Mouse (Mus musculus) MEL (cell line): ENCODE measurements at regions not wholly inside any gene's neighbourhood (a gene's known extent, or its start where the extent isn't known, plus 50 kb on each side); places are given as distances from the start of the nearest gene placed in this dataset.

Experiments
- DNase-seq: peaks from one replicate; pipeline ENCODE4 v3.0.0; 2011; ENCODE audit warnings: low read depth, low spot score
- H3K27ac ChIP-seq: 2 replicates; pipeline ENCODE4 v1.5.1; 2012; ENCODE audit warnings: low read depth, mild to moderate bottlenecking, control low read depth, low read length, moderate library complexity; ENCODE audit not compliant: control insufficient read depth
- H3K27me3 ChIP-seq, 2 experiments: fragments of 150-350 bp in 1 of 2; sonication (generic) in 1 of 2; 2 replicates each; pipeline ENCODE4 v1.6.1; 2012; ENCODE audit warnings: low read length in 2 of 2, mild to moderate bottlenecking in 2 of 2, improper control_type of control experiment in 1 of 2, moderate library complexity in 1 of 2; ENCODE audit not compliant: insufficient read depth in 2 of 2, control insufficient read depth in 1 of 2
- H3K36me3 ChIP-seq, 2 experiments: 2 replicates each; pipeline ENCODE4 v1.6.1; 2012 to 2014; ENCODE audit warnings: low read length in 2 of 2, improper control_type of control experiment in 1 of 2, inconsistent platforms in 1 of 2, mild to moderate bottlenecking in 1 of 2; ENCODE audit not compliant: insufficient read depth in 2 of 2, control insufficient read depth in 1 of 2
- H3K4me1 ChIP-seq, 2 experiments: fragments of 150-350 bp in 1 of 2; sonication (generic) in 1 of 2; 2 replicates each; pipeline ENCODE4 v1.6.1; 2012; ENCODE audit warnings: low read length in 2 of 2, improper control_type of control experiment in 1 of 2, mild to moderate bottlenecking in 1 of 2; ENCODE audit not compliant: insufficient read depth in 2 of 2, control insufficient read depth in 1 of 2
- H3K4me3 ChIP-seq, 2 experiments: fragments of 150-350 bp in 1 of 2; sonication (generic) in 1 of 2; 2 replicates each; pipeline ENCODE4 v1.5.1; 2012; ENCODE audit warnings: low read depth in 2 of 2, low read length in 2 of 2, mild to moderate bottlenecking in 2 of 2, moderate library complexity in 2 of 2, control low read depth in 1 of 2, improper control_type of control experiment in 1 of 2; ENCODE audit not compliant: control insufficient read depth in 1 of 2, insufficient read depth in 1 of 2
- H3K79me2 ChIP-seq: 2 replicates; pipeline ENCODE4 v1.6.1; 2012; ENCODE audit warnings: mild to moderate bottlenecking, low read length, moderate library complexity; ENCODE audit not compliant: control insufficient read depth, poor library complexity, insufficient read depth
- H3K9ac ChIP-seq: 2 replicates; pipeline ENCODE4 v1.6.1; 2012; ENCODE audit warnings: low read depth, mild to moderate bottlenecking, control low read depth, low read length, moderate library complexity; ENCODE audit not compliant: control insufficient read depth, poor library complexity, severe bottlenecking
- H3K9me3 ChIP-seq: fragments of 150-350 bp; sonication (generic); replicated peaks from 2 replicates; pipeline ENCODE4 v1.6.1; 2012; ENCODE audit warnings: mild to moderate bottlenecking, low read length, improper control_type of control experiment, moderate library complexity; ENCODE audit not compliant: insufficient read depth
- BHLHE40 ChIP-seq: IDR thresholded peaks from 2 replicates; pipeline ENCODE4 v1.6.1; 2012; ENCODE audit warnings: low read depth, mild to moderate bottlenecking, inconsistent platforms, low read length, improper control_type of control experiment, borderline replicate concordance
- CTCF ChIP-seq, 3 experiments: IDR thresholded peaks in 2 of 3; conservative IDR thresholded peaks in 1 of 3; 2 replicates each; pipeline ENCODE4 v1.5.1; 2011 to 2012; ENCODE audit warnings: low read length in 3 of 3, low read depth in 2 of 3, mild to moderate bottlenecking in 2 of 3, improper control_type of control experiment in 1 of 3, inconsistent platforms in 1 of 3, mixed read lengths in 1 of 3, moderate library complexity in 1 of 3; ENCODE audit not compliant: control insufficient read depth in 1 of 3, insufficient read depth in 1 of 3, poor library complexity in 1 of 3, severe bottlenecking in 1 of 3
- EP300 ChIP-seq, 2 experiments: IDR thresholded peaks; 2 replicates each; pipeline ENCODE4 v1.6.1; 2011; ENCODE audit warnings: improper control_type of control experiment in 2 of 2, low read length in 2 of 2, low read depth in 1 of 2, mild to moderate bottlenecking in 1 of 2
- ETS1 ChIP-seq: IDR thresholded peaks from 2 replicates; pipeline ENCODE4 v1.6.1; 2012; ENCODE audit warnings: low read depth, mild to moderate bottlenecking, inconsistent platforms, low read length, improper control_type of control experiment, moderate library complexity
- KAT2A ChIP-seq: conservative IDR thresholded peaks from 2 replicates; pipeline ENCODE4 v1.6.1; 2012; ENCODE audit warnings: low read depth, low read length, improper control_type of control experiment, inconsistent platforms
- MAFK ChIP-seq: IDR thresholded peaks from 2 replicates; pipeline ENCODE4 v1.6.1; 2011; ENCODE audit warnings: low read depth, mild to moderate bottlenecking, low read length, improper control_type of control experiment, borderline replicate concordance
- MAX ChIP-seq: IDR thresholded peaks from 2 replicates; pipeline ENCODE4 v1.6.1; 2011; ENCODE audit warnings: low read length, improper control_type of control experiment
- MAZ ChIP-seq: IDR thresholded peaks from 2 replicates; pipeline ENCODE4 v1.6.1; 2012; ENCODE audit warnings: low read depth, mild to moderate bottlenecking, inconsistent platforms, low read length, improper control_type of control experiment
- MYC ChIP-seq: IDR thresholded peaks from 2 replicates; pipeline ENCODE4 v1.6.1; 2011; ENCODE audit warnings: low read depth, mild to moderate bottlenecking, low read length, improper control_type of control experiment, moderate library complexity
- NELFE ChIP-seq: IDR thresholded peaks from 2 replicates; pipeline ENCODE4 v1.6.1; 2011; ENCODE audit warnings: low read depth, low read length, improper control_type of control experiment
- RAD21 ChIP-seq: IDR thresholded peaks from 2 replicates; pipeline ENCODE4 v1.6.1; 2011; ENCODE audit warnings: mild to moderate bottlenecking, low read depth, low read length, improper control_type of control experiment
- SIN3A ChIP-seq: IDR thresholded peaks from 2 replicates; pipeline ENCODE4 v1.6.1; 2012; ENCODE audit warnings: low read length, improper control_type of control experiment, inconsistent platforms
- SMC3 ChIP-seq: IDR thresholded peaks from 2 replicates; pipeline ENCODE4 v1.6.1; 2011; ENCODE audit warnings: low read depth, low read length, improper control_type of control experiment
- TAL1 ChIP-seq: IDR thresholded peaks from 2 replicates; pipeline ENCODE4 v1.6.1; 2012; ENCODE audit warnings: mild to moderate bottlenecking, inconsistent platforms, low read length, moderate library complexity, mixed read lengths
- UBTF ChIP-seq: IDR thresholded peaks from 2 replicates; pipeline ENCODE4 v1.6.1; 2012; ENCODE audit warnings: low read depth, mild to moderate bottlenecking, inconsistent platforms, low read length, improper control_type of control experiment, moderate library complexity, borderline replicate concordance; ENCODE audit not compliant: insufficient read depth
- ZC3H11A ChIP-seq: IDR thresholded peaks from 2 replicates; pipeline ENCODE4 v1.6.1; 2012; ENCODE audit warnings: low read depth, mild to moderate bottlenecking, inconsistent platforms, low read length, improper control_type of control experiment
- ZNF384 ChIP-seq: IDR thresholded peaks from 2 replicates; pipeline ENCODE4 v1.6.1; 2012; ENCODE audit warnings: low read depth, mild to moderate bottlenecking, inconsistent platforms, low read length, improper control_type of control experiment

DNA sequence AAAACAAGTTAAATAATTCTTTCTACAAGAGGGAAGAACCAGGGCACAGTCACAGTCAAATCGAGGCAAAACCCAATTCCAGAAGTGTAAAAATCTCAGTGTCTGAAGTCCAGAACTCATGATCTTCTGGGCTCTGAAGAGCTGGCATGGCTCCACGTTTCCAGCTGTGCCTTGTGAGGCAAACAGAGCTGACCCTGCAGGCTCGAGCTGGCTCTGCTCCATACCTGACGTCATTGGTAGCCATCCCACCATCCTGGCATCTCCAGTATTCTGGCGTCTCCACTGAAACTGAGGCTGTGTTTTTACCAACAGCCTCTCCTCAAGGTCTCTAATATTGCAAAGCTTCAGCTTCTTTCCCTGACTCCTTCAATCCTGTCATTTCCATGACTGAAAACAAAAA lies 373.4 kb downstream of the Pmp22 start:
- Histone ChIP-seq H3K36me3 (no peaks in the 10 kb centered on the region), H3K27me3 (no peaks in the 10 kb centered on the region), H3K9me3 (no peaks in the 10 kb centered on the region), H3K4me3 (no peak overlapping the region), H3K79me2 (no peaks in the 10 kb centered on the region), H3K4me1 (no peaks in the 10 kb centered on the region), H3K9ac (no peak overlapping the region), H3K27ac (no peak overlapping the region)
- no peak for DNase-seq
- TF ChIP-seq MAZ (no peak), MAX (no peak), SMC3 (no peak), TAL1 (no peak), EP300 (IDR thresholded peaks at IDR 0.05; ENCODE audit: low read depth in 1 of 2, low read length in 2 of 2) (no peak), ZC3H11A (no peak), MAFK (no peak), NELFE (no peak), CTCF (IDR thresholded peaks at IDR 0.05 in 2 of 3, conservative IDR thresholded peaks at IDR 0.05 in 1 of 3; ENCODE audit: control insufficient read depth in 1 of 3, insufficient read depth in 1 of 3, low read depth in 2 of 3, low read length in 3 of 3, poor library complexity in 1 of 3, severe bottlenecking in 1 of 3) (no peak), RAD21 (no peak)

DNA sequence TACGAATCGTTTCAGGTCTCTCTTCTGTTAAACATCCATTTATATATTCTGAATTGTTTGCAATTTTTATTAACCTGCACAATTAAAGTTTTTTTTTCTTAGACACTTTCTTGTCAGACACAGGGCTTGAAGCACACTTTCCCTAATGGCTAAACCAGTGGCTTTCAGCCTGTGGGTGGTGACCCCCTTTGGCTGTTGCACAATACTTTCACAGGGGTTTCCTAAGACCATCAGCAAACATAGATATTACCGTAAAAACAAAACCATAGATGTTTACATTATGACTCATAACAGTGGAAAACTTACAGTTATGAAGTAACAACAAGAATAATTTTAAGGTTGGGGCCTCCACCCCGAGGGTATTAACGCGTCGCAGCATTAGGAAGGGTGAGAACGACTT lies 378.6 kb downstream of the Pmp22 start:
- no peaks in the 10 kb centered on the region for H3K36me3 ChIP-seq
- TF ChIP-seq BHLHE40 (no peak), ZNF384 (no peak), ETS1 (no peak), SIN3A (no peak), KAT2A (no peak), UBTF (no peak), RAD21 (no peak), TAL1 (no peak), MYC (no peak)
- TF ChIP-seq, all 39 proteins: peak for 0
- H3K79me2 ChIP-seq, result no peaks in the 10 kb centered on the region
- H3K9me3 ChIP-seq, result no peaks in the 10 kb centered on the region
- H3K9ac ChIP-seq, result no peak overlapping the region
- H3K4me3 ChIP-seq, result no peak overlapping the region
- no peaks in the 10 kb centered on the region for H3K27me3 ChIP-seq
- H3K27ac ChIP-seq, result no peak overlapping the region
- no peak for DNase-seq
- H3K4me1 ChIP-seq, result no peaks in the 10 kb centered on the region

DNA sequence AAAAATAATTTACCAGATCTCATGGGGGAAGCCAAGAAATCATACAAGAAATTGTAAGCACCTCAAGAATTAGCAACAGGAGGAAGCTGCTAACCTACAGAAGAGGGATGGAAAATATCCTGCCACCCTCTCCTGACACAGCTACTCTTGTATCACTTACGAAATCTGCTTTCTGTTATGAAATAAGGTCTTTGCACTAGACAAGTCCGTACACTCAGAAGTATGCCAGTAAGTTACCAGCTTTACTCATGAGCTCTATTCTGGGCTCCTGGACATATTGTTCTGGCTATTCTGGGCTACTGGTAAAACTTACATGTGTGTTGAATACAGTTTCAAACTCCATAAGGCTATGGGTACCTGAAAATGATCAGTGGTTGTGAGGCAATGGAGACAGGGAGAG lies 379.9 kb downstream of the Pmp22 start:
- no peaks in the 10 kb centered on the region for H3K9me3 ChIP-seq
- DNase-seq, result no peak
- H3K27me3 ChIP-seq, result no peaks in the 10 kb centered on the region
- TF ChIP-seq KAT2A (no peak), MAZ (no peak)
- no peaks in the 10 kb centered on the region for H3K4me1 ChIP-seq
- no peaks in the 10 kb centered on the region for H3K79me2 ChIP-seq
- no peak overlapping the region for H3K9ac ChIP-seq
- no peaks in the 10 kb centered on the region for H3K36me3 ChIP-seq
- no peak overlapping the region for H3K4me3 ChIP-seq
- no peak overlapping the region for H3K27ac ChIP-seq
